ENCODE assay signal across 30 mouse cellular contexts in the genomic region with DNA sequence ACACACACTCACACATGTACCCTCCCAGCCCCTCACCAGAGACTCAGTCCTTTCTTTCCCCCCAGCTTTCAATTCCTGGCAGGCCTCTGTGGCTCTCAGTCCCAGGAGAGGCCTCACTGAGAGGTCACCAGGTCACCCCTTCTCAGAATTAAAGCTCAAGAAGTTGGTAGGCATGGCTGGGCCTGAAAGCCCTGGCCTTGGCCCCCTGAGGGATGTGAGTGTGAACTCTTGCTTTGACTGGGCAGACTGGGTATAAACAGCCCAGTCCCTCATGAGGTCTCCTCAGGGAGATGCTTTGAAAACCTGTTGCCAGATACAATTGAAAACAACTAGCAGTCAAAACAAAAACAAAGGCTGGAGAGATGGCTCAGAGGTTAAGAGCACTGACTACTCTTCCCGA. TPM values are rescaled to one million over a fixed set of nuclear protein-coding genes. Genes with fewer than 3 reads are reported as not detected.
DNase-seq lines count a peak whose midpoint lies in the region; ATAC-seq lines count a peak whose summit lies in the region.
"Had no signal": no experiment of that assay in that cellular context is flagged by ENCODE, and none has a peak within 500 bp of the region (broad histone marks: within the 10 kb centered on the region; RNA-seq: fewer than 3 reads in every experiment).

No protein-coding gene starts in this region.

- peak; percentile 53 for DNase-seq in adrenal gland, postnatal 10 days
- DNase-seq in adrenal gland, adult 8-10 months: no peak
- DNase-seq in heart, embryonic 10.5 days (ENCODE audit: low spot score): no peak
- no peak for DNase-seq in heart, postnatal 36 days
- DNase-seq in midbrain, embryonic 10.5 days (ENCODE audit: low spot score): peak; percentile 28
- no peak for DNase-seq in T-cell, adult 2 months (ENCODE audit: low spot score)
- no peak for DNase-seq in yolk sac, embryonic 10.5 days (ENCODE audit: low spot score)
- DNase-seq: cerebellum, adult 18-20 months; cerebellum, adult 9-10 months; cerebellum, postnatal 25 days; gastrocnemius, postnatal 25 days; heart, adult 18-20 months; heart, postnatal 14 days; kidney, adult 18-20 months had no signal

- H3K9ac ChIP-seq in midbrain, embryonic 16.5 days (ENCODE audit: low read depth, low read length): no peak overlapping the region
- H3K9ac ChIP-seq: embryonic facial prominence, embryonic 13.5 days; forebrain, embryonic 12.5 days; forebrain, embryonic 15.5 days; heart, embryonic 13.5 days; hindbrain, embryonic 14.5 days had no signal

- peaks cover 37% of the 10 kb centered on the region for H3K4me1 ChIP-seq in heart, embryonic 10.5 days
- peaks cover 15% of the 10 kb centered on the region for H3K4me1 ChIP-seq in midbrain, embryonic 10.5 days
- H3K4me1 ChIP-seq in midbrain, embryonic 16.5 days (ENCODE audit: control insufficient read depth, insufficient read depth, low read length): peaks cover 15% of the 10 kb centered on the region
- H3K4me1 ChIP-seq: forebrain, embryonic 12.5 days had no signal

- ATAC-seq in midbrain, embryonic 16.5 days: no peak
- ATAC-seq: forebrain, embryonic 15.5 days; hindbrain, postnatal 0 days; inflammation-experienced regulatory T-cells, adult 6 months; intestine, embryonic 16.5 days; Patski had no signal

- H3K9me3 ChIP-seq in heart, embryonic 10.5 days: no peaks in the 10 kb centered on the region
- peaks cover 4% of the 10 kb centered on the region; the same call in 1 of the 2 replicates for H3K9me3 ChIP-seq in midbrain, embryonic 10.5 days (replicated peaks)
- no peaks in the 10 kb centered on the region for H3K9me3 ChIP-seq in midbrain, embryonic 16.5 days (replicated peaks; ENCODE audit: control insufficient read depth, low read length, poor library complexity, severe bottlenecking)
- H3K9me3 ChIP-seq: forebrain, embryonic 12.5 days; forebrain, embryonic 15.5 days; G1E had no signal

- no peaks in the 10 kb centered on the region for H3K36me3 ChIP-seq in heart, embryonic 10.5 days
- H3K36me3 ChIP-seq in midbrain, embryonic 10.5 days: peaks cover 95% of the 10 kb centered on the region
- peaks cover 23% of the 10 kb centered on the region for H3K36me3 ChIP-seq in midbrain, embryonic 16.5 days (ENCODE audit: control insufficient read depth, insufficient read depth, low read length)
- H3K36me3 ChIP-seq: embryonic facial prominence, embryonic 13.5 days; G1E; heart, embryonic 13.5 days had no signal

- no peaks in the 10 kb centered on the region for H3K27me3 ChIP-seq in heart, embryonic 10.5 days (ENCODE audit: insufficient read depth, poor library complexity, severe bottlenecking)
- no peaks in the 10 kb centered on the region for H3K27me3 ChIP-seq in midbrain, embryonic 10.5 days (ENCODE audit: low read depth, poor library complexity, severe bottlenecking)
- no peaks in the 10 kb centered on the region for H3K27me3 ChIP-seq in midbrain, embryonic 16.5 days (ENCODE audit: control insufficient read depth, insufficient read depth, low read depth, low read length)
- H3K27me3 ChIP-seq: embryonic facial prominence, embryonic 13.5 days; forebrain, embryonic 12.5 days; forebrain, embryonic 15.5 days; heart, embryonic 13.5 days had no signal

- H3K4me2 ChIP-seq in midbrain, embryonic 16.5 days (ENCODE audit: low read length): no peak overlapping the region
- H3K4me2 ChIP-seq: embryonic facial prominence, embryonic 13.5 days; forebrain, embryonic 12.5 days; forebrain, embryonic 15.5 days; heart, embryonic 13.5 days; hindbrain, embryonic 14.5 days had no signal

- intact Hi-C loops in heart, postnatal 36 days (cut with DNase I): no loop called here

- WGBS in heart, embryonic 10.5 days: 52% methylated on average over 1 of the region's 1 CpGs
- 25% methylated on average over 1 of the region's 1 CpGs for WGBS in midbrain, embryonic 10.5 days
- 22% methylated on average over 1 of the region's 1 CpGs for WGBS in midbrain, embryonic 16.5 days

- H3K27ac ChIP-seq in heart, embryonic 10.5 days: peak overlapping the region; percentile 66; the same call in 1 of the 2 replicates
- peak overlapping the region; percentile 35 for H3K27ac ChIP-seq in midbrain, embryonic 10.5 days (replicated peaks)
- H3K27ac ChIP-seq in midbrain, embryonic 16.5 days (ENCODE audit: low read length): no peak overlapping the region
- H3K27ac ChIP-seq: embryonic facial prominence, embryonic 10.5 days; embryonic facial prominence, embryonic 13.5 days; forebrain, embryonic 12.5 days; forebrain, embryonic 15.5 days; heart, embryonic 13.5 days; hindbrain, embryonic 14.5 days; hindbrain, postnatal 0 days had no signal

- no peak overlapping the region for H3K4me3 ChIP-seq in heart, embryonic 10.5 days
- H3K4me3 ChIP-seq in midbrain, embryonic 10.5 days: no peak overlapping the region
- no peak overlapping the region for H3K4me3 ChIP-seq in midbrain, embryonic 16.5 days (ENCODE audit: low read depth, low read length)
- H3K4me3 ChIP-seq: embryonic facial prominence, embryonic 10.5 days; embryonic facial prominence, embryonic 13.5 days; erythroblast, embryonic 14.5 days; forebrain, embryonic 12.5 days; forebrain, embryonic 15.5 days; heart, embryonic 13.5 days had no signal

RNA-seq across cellular contexts. Expression of gene Mgat5b, which starts 32.8 kb away (rescaled TPM):
- 1 to 10 TPM in 1 of 2 experiments, under 1 TPM in 1; 0.81 to 1.3 TPM for total RNA-seq in adrenal gland, postnatal 10 days (2021)
- total RNA-seq in adrenal gland, adult 8-10 months (2022): 1 to 10 TPM in 1 of 4 experiments, under 1 TPM in 3; 0.46 to 1.0 (median 0.77) TPM
- polyA plus RNA-seq in heart, embryonic 10.5 days (2016; fragmentation: Nextera tagmentation; extraction: Ambion mirVana): 0.38 and 1.1 TPM in 2 replicates
- total RNA-seq in heart, postnatal 36 days (2021): under 1 TPM in 1 of 2 experiments, not detected in 1; 0.24 TPM
- polyA plus RNA-seq in midbrain, embryonic 10.5 days (2016; fragmentation: Nextera tagmentation; extraction: Ambion mirVana): 5.5 and 9.5 TPM in 2 replicates
- 22.2 and 26.1 TPM in 2 replicates for polyA plus RNA-seq in midbrain, embryonic 16.5 days (2015; fragmentation: Nextera tagmentation; extraction: Ambion mirVana)
- total RNA-seq: common myeloid progenitor, adult 5-6 weeks; gastrocnemius, adult 8-10 months; hematopoietic stem cell, adult 5-6 weeks had no signal
- polyA plus RNA-seq: erythroblast, embryonic 14.5 days; G1E; inflammation-experienced regulatory T-cells, adult 6 months had no signal

Comparison
In these comparisons a context has a peak if more than half of its experiments do, and no peak if none do; other contexts are left out.
1. DNase-seq: peak in adrenal gland, postnatal 10 days (single experiment) and midbrain, embryonic 10.5 days (single experiment); none in adrenal gland, adult 8-10 months (single experiment), heart, embryonic 10.5 days (single experiment), heart, postnatal 36 days (0 of 2), T-cell, adult 2 months (single experiment) and yolk sac, embryonic 10.5 days (single experiment).